Mouse (Mus musculus) limb, embryonic 12.5 days (tissue): ENCODE results near the gene Cryzl2. TPM values are rescaled to one million over a fixed set of nuclear protein-coding genes. Genes with fewer than 3 reads are reported as not detected.

Experiments
- ATAC-seq: fragments of 200-750 bp; cut with Nextera tagmentation; 2 replicates; pipeline ENCODE4 v1.8.0; 2017; ENCODE audit warnings: low read depth, moderate TSS enrichment; ENCODE audit not compliant: insufficient number of reproducible peaks, insufficient read depth, low FRiP score, low TSS enrichment
- H3K27ac ChIP-seq: fragments of 300-500 bp; sonication (generic); 2 replicates; pipeline ENCODE4 v1.5.1; 2016; ENCODE audit warnings: mild to moderate bottlenecking, moderate library complexity
- H3K27me3 ChIP-seq: fragments of 300-500 bp; sonication (generic); 2 replicates; pipeline ENCODE4 v1.6.1; 2016; ENCODE audit warnings: mild to moderate bottlenecking, moderate library complexity
- H3K36me3 ChIP-seq: fragments of 300-500 bp; sonication (generic); 2 replicates; pipeline ENCODE4 v1.6.1; 2016; ENCODE audit warnings: mild to moderate bottlenecking, moderate library complexity
- H3K4me1 ChIP-seq: fragments of 300-500 bp; sonication (generic); replicated peaks from 2 replicates; pipeline ENCODE4 v1.6.1; 2016
- H3K4me2 ChIP-seq: fragments of 300-500 bp; sonication (generic); 2 replicates; pipeline ENCODE4 v1.6.1; 2016; ENCODE audit warnings: mild to moderate bottlenecking, moderate library complexity
- H3K4me3 ChIP-seq: fragments of 300-500 bp; sonication (generic); replicated peaks from 2 replicates; pipeline ENCODE4 v1.5.1; 2016; ENCODE audit warnings: mild to moderate bottlenecking
- H3K9ac ChIP-seq: fragments of 300-500 bp; sonication (generic); replicated peaks from 2 replicates; pipeline ENCODE4 v1.6.1; 2016; ENCODE audit warnings: mild to moderate bottlenecking, moderate library complexity
- H3K9me3 ChIP-seq: fragments of 300-500 bp; sonication (generic); 2 replicates; pipeline ENCODE4 v1.6.1; 2016; ENCODE audit warnings: mild to moderate bottlenecking, moderate library complexity
- WGBS: fragments of 180-500 bp; shearing (Covaris S2); methylation state at CpG from one replicate; pipeline ENCODE4 v1.1.7; 2016; 5-methylcytosine and 5-hydroxymethylcytosine counted together
- polyA plus RNA-seq: library from polyadenylated mRNA; unstranded; fragments of >200 nt; fragmentation: Nextera tagmentation; extraction: Ambion mirVana; gene quantifications from 2 replicates; pipeline ENCODE4 v1.2.1, GENCODE M21; 2016

The Cryzl2 gene
- polyA plus RNA-seq, 1 experiment from 2014 or later = 8.2 TPM

DNA sequence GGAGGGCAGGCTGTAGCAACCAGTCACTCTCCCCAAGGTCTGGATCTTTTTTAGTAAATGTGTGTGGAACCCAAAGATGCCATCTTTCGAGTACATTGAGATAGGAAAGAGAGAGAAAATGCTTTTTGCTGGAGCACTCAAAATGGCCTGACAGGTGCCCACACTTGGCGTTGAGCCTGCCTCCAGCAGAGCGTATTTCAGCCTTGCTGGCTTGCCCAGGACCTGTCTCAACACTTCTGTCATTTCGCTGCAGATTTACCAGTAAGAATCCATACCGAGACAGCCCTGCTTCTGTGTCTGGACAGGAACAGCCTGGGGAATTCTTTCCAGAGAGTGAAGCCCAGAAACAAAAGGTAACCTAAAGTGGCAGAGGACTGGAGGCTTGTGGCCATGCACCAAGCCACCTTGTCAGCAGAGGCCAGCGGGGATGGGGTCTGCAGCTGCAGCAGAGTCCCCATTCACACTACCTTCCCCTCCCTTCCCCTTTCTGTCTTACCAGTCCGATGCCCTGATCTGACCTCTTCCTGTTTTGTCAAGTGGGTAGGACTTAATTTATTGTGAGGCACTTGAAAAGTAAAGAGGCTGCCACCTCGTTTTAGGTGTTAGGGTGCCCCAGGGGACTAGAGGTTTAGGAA is 74.6 kb downstream of the Cryzl2 start:
- Histone ChIP-seq H3K4me1 (peaks cover 5% of the 10 kb centered on the region; the same call in 1 of the 2 replicates), H3K9ac (peak overlapping the region; percentile 27; the same call in 1 of the 2 replicates), H3K4me2 (no peak overlapping the region), H3K4me3 (no peak overlapping the region), H3K36me3 (no peaks in the 10 kb centered on the region), H3K9me3 (no peaks in the 10 kb centered on the region), H3K27me3 (peaks cover 8% of the 10 kb centered on the region), H3K27ac (no peak overlapping the region)
- 44% methylated on average over 8 of the region's 8 CpGs for WGBS
- no peak for ATAC-seq

DNA sequence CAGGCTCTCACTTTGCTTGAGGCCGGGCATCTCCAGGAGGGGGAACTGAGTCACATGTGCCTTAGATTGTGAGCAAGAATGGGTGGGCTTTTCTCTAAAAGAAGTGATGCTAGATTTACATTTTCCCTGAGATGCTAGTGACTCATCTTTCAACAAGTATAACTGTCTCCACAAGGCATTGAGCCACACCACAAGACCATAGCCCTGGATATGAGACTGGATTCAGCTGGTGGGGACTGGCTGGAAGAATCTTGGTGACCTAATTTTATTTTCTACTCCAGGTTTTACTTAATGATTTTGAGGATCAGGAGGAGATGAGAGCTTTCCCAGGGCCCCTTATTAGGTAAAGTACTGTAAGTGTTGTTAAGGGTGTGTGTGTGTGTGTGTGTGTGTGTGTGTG is 77.2 kb downstream of the Cryzl2 start:
- ATAC-seq = no peak
- Histone ChIP-seq H3K9ac (no peak overlapping the region), H3K4me2 (no peak overlapping the region), H3K4me1 (peaks cover 5% of the 10 kb centered on the region; the same call in 1 of the 2 replicates), H3K9me3 (no peaks in the 10 kb centered on the region), H3K27ac (no peak overlapping the region), H3K27me3 (peaks cover 8% of the 10 kb centered on the region), H3K4me3 (no peak overlapping the region), H3K36me3 (no peaks in the 10 kb centered on the region)
- 86% methylated on average over 1 of the region's 1 CpGs for WGBS

DNA sequence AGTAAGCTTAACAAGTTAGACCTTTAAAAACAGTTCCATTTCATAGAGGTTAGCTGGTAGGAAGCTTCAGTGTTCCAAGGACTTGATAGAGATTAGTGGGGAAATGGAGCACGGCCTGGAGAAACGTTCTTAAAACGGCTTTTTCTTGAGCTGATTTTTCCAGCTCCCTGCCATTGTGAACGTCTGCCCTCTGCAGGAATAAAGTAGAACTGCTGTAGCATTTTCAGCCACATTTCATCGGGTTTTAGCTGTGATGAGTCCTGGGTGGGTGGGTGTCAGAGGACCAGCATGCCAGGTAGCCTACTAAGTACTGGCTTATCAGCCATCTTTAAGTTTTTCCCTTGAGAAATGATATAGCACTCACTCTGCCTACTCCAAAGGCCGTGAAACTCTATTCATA is 78.1 kb downstream of the Cryzl2 start:
- Histone ChIP-seq H3K9ac (no peak overlapping the region), H3K27me3 (peaks cover 8% of the 10 kb centered on the region), H3K4me1 (peaks cover 5% of the 10 kb centered on the region; the same call in 1 of the 2 replicates), H3K4me2 (no peak overlapping the region), H3K27ac (no peak overlapping the region), H3K9me3 (no peaks in the 10 kb centered on the region), H3K4me3 (no peak overlapping the region), H3K36me3 (no peaks in the 10 kb centered on the region)
- no peak for ATAC-seq
- 14% methylated on average over 6 of the region's 6 CpGs for WGBS

DNA sequence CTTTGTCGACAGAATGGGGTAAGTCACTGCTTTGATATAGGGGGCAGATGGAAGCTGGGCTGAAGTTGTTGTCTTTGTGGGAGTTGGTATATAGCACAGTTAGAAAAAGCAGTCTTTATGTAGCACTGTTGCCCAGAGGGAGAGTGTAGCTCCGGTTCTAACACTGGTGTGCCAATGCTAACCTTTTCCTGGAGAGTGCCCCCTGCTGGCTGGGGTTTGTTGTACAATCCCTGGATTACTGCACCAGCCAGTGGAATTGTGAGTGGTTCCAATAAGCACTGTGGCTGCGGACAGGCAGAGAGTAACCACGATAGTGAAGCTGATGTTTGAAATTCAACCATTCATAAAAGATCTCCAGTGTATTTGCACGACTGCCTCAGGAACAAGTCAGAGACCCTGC is 79.3 kb downstream of the Cryzl2 start:
- Histone ChIP-seq H3K36me3 (no peaks in the 10 kb centered on the region), H3K4me1 (peaks cover 5% of the 10 kb centered on the region; the same call in 1 of the 2 replicates), H3K9me3 (no peaks in the 10 kb centered on the region), H3K4me3 (no peak overlapping the region), H3K9ac (no peak overlapping the region), H3K27me3 (peaks cover 8% of the 10 kb centered on the region), H3K27ac (no peak overlapping the region), H3K4me2 (no peak overlapping the region)
- WGBS = 87% methylated on average over 5 of the region's 5 CpGs
- ATAC-seq = no peak

Other genes with a start within 250 kb of the Cryzl2 start
- gene Rasal2, start 46.0 kb upstream of the Cryzl2 start, polyA plus RNA-seq = 10.1 and 11.6 TPM in 2 replicates
- gene Sec16b, start 48.2 kb downstream of the Cryzl2 start, polyA plus RNA-seq = 1.9 and 2.2 TPM in 2 replicates